ENCODE assay signal across 12 mouse cellular contexts in the genomic region with DNA sequence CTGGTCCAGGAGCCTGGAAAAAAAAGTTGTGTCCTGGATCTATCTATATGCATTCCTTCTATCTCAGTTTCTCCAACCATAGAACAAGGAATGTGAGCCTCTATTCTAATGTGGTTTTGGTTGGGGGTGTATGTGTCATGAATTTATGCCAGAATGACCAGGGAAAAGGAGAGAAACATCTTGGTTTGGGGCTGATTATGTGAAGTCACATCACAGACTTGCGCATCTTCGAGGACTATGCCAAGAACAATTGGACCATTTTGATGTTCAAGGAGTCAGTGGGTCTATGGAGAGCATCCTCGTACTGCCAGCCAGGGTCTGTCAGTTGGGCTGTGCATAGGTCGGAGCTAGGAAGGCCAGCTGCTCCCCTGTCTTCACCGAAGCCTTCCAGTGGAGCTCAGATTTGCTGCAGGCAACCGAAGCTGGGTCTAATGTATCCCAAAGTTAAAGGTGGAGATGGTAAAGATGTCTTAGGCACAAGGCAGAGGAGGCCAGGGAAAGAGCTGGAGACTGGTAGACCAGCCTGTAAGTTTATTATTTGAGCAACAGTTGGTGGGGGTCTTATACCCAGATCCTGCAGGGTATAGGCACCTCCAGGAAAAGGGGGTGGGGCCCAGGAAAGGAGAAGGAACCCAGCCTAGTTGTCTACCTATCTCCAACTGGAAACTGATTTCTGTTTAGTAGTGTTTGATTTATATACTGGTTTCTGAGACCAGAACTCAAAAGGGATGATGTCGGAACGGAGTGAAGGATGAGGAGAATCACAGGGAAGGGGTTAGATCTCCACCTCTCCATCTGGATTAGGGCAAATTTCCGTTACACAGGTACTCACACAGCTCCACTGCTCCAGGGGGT. TPM values are rescaled to one million over a fixed set of nuclear protein-coding genes. Genes with fewer than 3 reads are reported as not detected.
DNase-seq lines count a peak whose midpoint lies in the region; ATAC-seq and TF ChIP-seq lines count a peak whose summit lies in the region.
"Had no signal": no experiment of that assay in that cellular context is flagged by ENCODE, and none has a peak within 500 bp of the region (broad histone marks: within the 10 kb centered on the region; RNA-seq: fewer than 3 reads in every experiment).

No protein-coding gene starts in this region.

- intact Hi-C loops in gastrocnemius, postnatal 36 days (cut with DNase I) = no loop called here

- no peak overlapping the region for H3K4me2 ChIP-seq in hindbrain, embryonic 11.5 days (replicated peaks; ENCODE audit: low read depth, low read length)
- no peak overlapping the region for H3K4me2 ChIP-seq in hindbrain, embryonic 13.5 days
- no peak overlapping the region for H3K4me2 ChIP-seq in neural tube, embryonic 15.5 days
- H3K4me2 ChIP-seq in intestine, embryonic 16.5 days (ENCODE audit: low read depth, low read length) = peak overlapping the region; percentile 90
- peak overlapping the region; percentile 70 for H3K4me2 ChIP-seq in stomach, postnatal 0 days (replicated peaks; ENCODE audit: low read depth)

- TF ChIP-seq CTCF in stomach, postnatal 0 days (IDR thresholded peaks at IDR 0.05; ENCODE audit: low read depth) = no peak

- ATAC-seq in hindbrain, embryonic 11.5 days (ENCODE audit: low FRiP score) = no peak
- no peak for ATAC-seq in hindbrain, embryonic 13.5 days (ENCODE audit: low FRiP score)
- ATAC-seq in neural tube, embryonic 15.5 days (ENCODE audit: low FRiP score) = no peak
- ATAC-seq in intestine, embryonic 16.5 days = no peak
- no peak for ATAC-seq in stomach, postnatal 0 days (ENCODE audit: low FRiP score, low TSS enrichment)

- H3K4me1 ChIP-seq in hindbrain, embryonic 11.5 days (replicated peaks; ENCODE audit: control insufficient read depth, insufficient read depth, low read length) = peaks cover 4% of the 10 kb centered on the region
- H3K4me1 ChIP-seq in hindbrain, embryonic 13.5 days (replicated peaks) = peaks cover 28% of the 10 kb centered on the region
- H3K4me1 ChIP-seq in neural tube, embryonic 15.5 days = peaks cover 26% of the 10 kb centered on the region
- peaks cover 18% of the 10 kb centered on the region for H3K4me1 ChIP-seq in intestine, embryonic 16.5 days (ENCODE audit: control insufficient read depth, insufficient read depth, low read length)
- peaks cover 10% of the 10 kb centered on the region; the same call in 1 of the 2 replicates for H3K4me1 ChIP-seq in stomach, postnatal 0 days (replicated peaks; ENCODE audit: control insufficient read depth, insufficient read depth)

- H3K27ac ChIP-seq in hindbrain, embryonic 11.5 days (ENCODE audit: low read depth, low read length) = no peak overlapping the region
- no peak overlapping the region for H3K27ac ChIP-seq in hindbrain, embryonic 13.5 days
- no peak overlapping the region for H3K27ac ChIP-seq in neural tube, embryonic 15.5 days (replicated peaks)
- H3K27ac ChIP-seq in intestine, embryonic 16.5 days (ENCODE audit: low read length) = no peak overlapping the region
- no peak overlapping the region for H3K27ac ChIP-seq in stomach, postnatal 0 days (replicated peaks)
- H3K27ac ChIP-seq: liver, embryonic 14.5 days had no signal

- peak; percentile 48 for DNase-seq in hindbrain, embryonic 11.5 days (ENCODE audit: low spot score)
- peak; percentile 54 for DNase-seq in neural tube, embryonic 10.5 days (ENCODE audit: extremely low spot score, low spot score)
- DNase-seq in stomach, postnatal 0 days (ENCODE audit: low spot score) = no peak
- no peak for DNase-seq in gastrocnemius, postnatal 36 days
- DNase-seq: adrenal gland, postnatal 25 days; kidney, adult 9 months had no signal

- H3K27me3 ChIP-seq in hindbrain, embryonic 11.5 days (ENCODE audit: control insufficient read depth, insufficient read depth, low read length) = peaks cover 97% of the 10 kb centered on the region
- H3K27me3 ChIP-seq in hindbrain, embryonic 13.5 days = peaks cover 100% of the 10 kb centered on the region
- H3K27me3 ChIP-seq in neural tube, embryonic 15.5 days (replicated peaks) = peaks cover 98% of the 10 kb centered on the region
- H3K27me3 ChIP-seq in intestine, embryonic 16.5 days (replicated peaks; ENCODE audit: control insufficient read depth, insufficient read depth, low read length) = peaks cover 90% of the 10 kb centered on the region
- peaks cover 44% of the 10 kb centered on the region; the same call in 1 of the 2 replicates for H3K27me3 ChIP-seq in stomach, postnatal 0 days (ENCODE audit: control insufficient read depth, insufficient read depth, low read length)

- H3K36me3 ChIP-seq in hindbrain, embryonic 11.5 days (ENCODE audit: control insufficient read depth, insufficient read depth, low read length) = no peaks in the 10 kb centered on the region
- no peaks in the 10 kb centered on the region for H3K36me3 ChIP-seq in hindbrain, embryonic 13.5 days
- no peaks in the 10 kb centered on the region for H3K36me3 ChIP-seq in neural tube, embryonic 15.5 days
- no peaks in the 10 kb centered on the region for H3K36me3 ChIP-seq in intestine, embryonic 16.5 days (ENCODE audit: control insufficient read depth, insufficient read depth, low read length)
- H3K36me3 ChIP-seq in stomach, postnatal 0 days (ENCODE audit: control insufficient read depth, insufficient read depth, low read length) = no peaks in the 10 kb centered on the region

- no peak overlapping the region for H3K9ac ChIP-seq in hindbrain, embryonic 11.5 days (ENCODE audit: low read depth, low read length)
- H3K9ac ChIP-seq in hindbrain, embryonic 13.5 days = no peak overlapping the region
- no peak overlapping the region for H3K9ac ChIP-seq in neural tube, embryonic 15.5 days (replicated peaks)
- no peak overlapping the region for H3K9ac ChIP-seq in intestine, embryonic 16.5 days (ENCODE audit: low read depth, low read length)
- H3K9ac ChIP-seq in stomach, postnatal 0 days (ENCODE audit: low read length) = no peak overlapping the region
- H3K9ac ChIP-seq: liver, embryonic 14.5 days had no signal

- no peaks in the 10 kb centered on the region for H3K9me3 ChIP-seq in hindbrain, embryonic 11.5 days (ENCODE audit: control insufficient read depth, low read length)
- no peaks in the 10 kb centered on the region for H3K9me3 ChIP-seq in hindbrain, embryonic 13.5 days
- no peaks in the 10 kb centered on the region for H3K9me3 ChIP-seq in neural tube, embryonic 15.5 days (replicated peaks)
- H3K9me3 ChIP-seq in intestine, embryonic 16.5 days (ENCODE audit: control insufficient read depth, low read length) = no peaks in the 10 kb centered on the region
- no peaks in the 10 kb centered on the region for H3K9me3 ChIP-seq in stomach, postnatal 0 days (ENCODE audit: control insufficient read depth, low read length)

- WGBS in hindbrain, embryonic 11.5 days = 8% methylated on average over 9 of the region's 9 CpGs
- 9% methylated on average over 9 of the region's 9 CpGs for WGBS in hindbrain, embryonic 13.5 days
- WGBS in neural tube, embryonic 15.5 days = 9% methylated on average over 9 of the region's 9 CpGs
- 13% methylated on average over 9 of the region's 9 CpGs for WGBS in intestine, embryonic 16.5 days
- WGBS in stomach, postnatal 0 days = 18% methylated on average over 9 of the region's 9 CpGs

- no peak for TF ChIP-seq EP300 in stomach, postnatal 0 days (optimal IDR thresholded peaks at IDR 0.05)

- no peak overlapping the region for H3K4me3 ChIP-seq in hindbrain, embryonic 11.5 days (ENCODE audit: low read depth, low read length)
- no peak overlapping the region for H3K4me3 ChIP-seq in hindbrain, embryonic 13.5 days
- H3K4me3 ChIP-seq in neural tube, embryonic 15.5 days (replicated peaks) = no peak overlapping the region
- peak overlapping the region; percentile 57 for H3K4me3 ChIP-seq in intestine, embryonic 16.5 days (ENCODE audit: low read length)
- peak overlapping the region; percentile 40 for H3K4me3 ChIP-seq in stomach, postnatal 0 days (ENCODE audit: low read depth, low read length)

RNA-seq across cellular contexts. Expression of a gene that starts 1.7 kb away (rescaled TPM):
- polyA plus RNA-seq in hindbrain, embryonic 11.5 days (2014; fragmentation: Nextera tagmentation; extraction: Ambion mirVana) = 0.13 TPM in 1 of 2 replicates, not detected in the other
- polyA plus RNA-seq in hindbrain, embryonic 13.5 days (2015; fragmentation: Nextera tagmentation; extraction: Ambion mirVana) = 0.17 TPM in 1 of 2 replicates, not detected in the other
- polyA plus RNA-seq in neural tube, embryonic 15.5 days (2015; fragmentation: Nextera tagmentation; extraction: Ambion mirVana) = not detected in 2 replicates
- polyA plus RNA-seq in intestine, embryonic 16.5 days (2015; fragmentation: Nextera tagmentation; extraction: Ambion mirVana) = 0.11 and 0.12 TPM in 2 replicates
- 1.6 and 1.7 TPM in 2 replicates for polyA plus RNA-seq in stomach, postnatal 0 days (2015; fragmentation: Nextera tagmentation; extraction: Ambion mirVana)
- not detected for total RNA-seq in gastrocnemius, postnatal 36 days (2021)
- total RNA-seq: adrenal gland, postnatal 25 days; MEL had no signal
- polyA plus RNA-seq: frontal cortex, adult 2 months had no signal

RNA-seq across cellular contexts. Expression of a gene that starts 24.4 kb away (rescaled TPM):
- 1.7 TPM in 2 replicates for polyA plus RNA-seq in hindbrain, embryonic 11.5 days (2014; fragmentation: Nextera tagmentation; extraction: Ambion mirVana)
- 0.44 and 0.49 TPM in 2 replicates for polyA plus RNA-seq in hindbrain, embryonic 13.5 days (2015; fragmentation: Nextera tagmentation; extraction: Ambion mirVana)
- polyA plus RNA-seq in neural tube, embryonic 15.5 days (2015; fragmentation: Nextera tagmentation; extraction: Ambion mirVana) = 0.28 and 0.50 TPM in 2 replicates
- 0.64 and 0.71 TPM in 2 replicates for polyA plus RNA-seq in intestine, embryonic 16.5 days (2015; fragmentation: Nextera tagmentation; extraction: Ambion mirVana)
- polyA plus RNA-seq in stomach, postnatal 0 days (2015; fragmentation: Nextera tagmentation; extraction: Ambion mirVana) = 8.0 and 8.5 TPM in 2 replicates
- not detected for total RNA-seq in gastrocnemius, postnatal 36 days (2021)
- total RNA-seq: adrenal gland, postnatal 25 days; MEL had no signal
- polyA plus RNA-seq: frontal cortex, adult 2 months had no signal

Comparison
In these comparisons a context has a peak if more than half of its experiments do, and no peak if none do; other contexts are left out.
1. DNase-seq: peak in hindbrain, embryonic 11.5 days (single experiment) and neural tube, embryonic 10.5 days (single experiment); none in stomach, postnatal 0 days (single experiment) and gastrocnemius, postnatal 36 days (0 of 2).
2. H3K4me2 ChIP-seq: peak in intestine, embryonic 16.5 days (single experiment) and stomach, postnatal 0 days (single experiment); none in hindbrain, embryonic 11.5 days (single experiment), hindbrain, embryonic 13.5 days (single experiment) and neural tube, embryonic 15.5 days (single experiment).
3. H3K4me3 ChIP-seq: peak in intestine, embryonic 16.5 days (single experiment) and stomach, postnatal 0 days (single experiment); none in hindbrain, embryonic 11.5 days (single experiment), hindbrain, embryonic 13.5 days (single experiment) and neural tube, embryonic 15.5 days (single experiment).